Mouse (Mus musculus): ENCODE measurements around the gene Mad2l1.

Gene Mad2l1

GRCm38 (mm10) chr6:66535028-66535862 is at the start of gene Mad2l1:
TSS of gene Mad2l1 (plus strand) at chr6:66535390.
- peak; percentile 98 for DNase-seq (ENCODE audit: extremely low read depth, low read depth)

GRCm38 (mm10) chr6:66493685-66494084 is 41.5 kb upstream of the Mad2l1 start:
- no peak for DNase-seq (ENCODE audit: extremely low read depth, low read depth)

GRCm38 (mm10) chr6:66516368-66516767 is 18.8 kb upstream of the Mad2l1 start:
- no peak for DNase-seq (ENCODE audit: extremely low read depth, low read depth)

- DNase-seq (ENCODE audit: extremely low read depth, low read depth) = no peak
Measured at GRCm38 (mm10) chr6:66528386-66528785, 6.8 kb upstream of the Mad2l1 start.

GRCm38 (mm10) chr6:66533241-66533640 is 1.9 kb upstream of the Mad2l1 start:
- DNase-seq (ENCODE audit: extremely low read depth, low read depth) = peak; percentile 57

- no peak for DNase-seq (ENCODE audit: extremely low read depth, low read depth)
Measured at GRCm38 (mm10) chr6:66534366-66534941, 736 bp upstream of the Mad2l1 start.

GRCm38 (mm10) chr6:66535966-66536365 is 776 bp downstream of the Mad2l1 start:
- DNase-seq (ENCODE audit: extremely low read depth, low read depth) = peak; percentile 32

GRCm38 (mm10) chr6:66559996-66560395 is 24.8 kb downstream of the Mad2l1 start, which contains the start of gene Vmn1r32:
TSS of gene Vmn1r32 (minus strand) at chr6:66560096.
- DNase-seq (ENCODE audit: extremely low read depth, low read depth) = no peak

GRCm38 (mm10) chr6:66595804-66596203 is 60.6 kb downstream of the Mad2l1 start:
- DNase-seq (ENCODE audit: extremely low read depth, low read depth) = no peak

Data from MEL-GATA-1-ER (cell line).